Mouse (Mus musculus): ENCODE results near the gene Nes. TPM values are rescaled to one million over a fixed set of nuclear protein-coding genes. Genes with fewer than 3 reads are reported as not detected.

Gene Nes
- polyA plus RNA-seq, 1 experiment from 2014 or later: 76.3 TPM

- Histone ChIP-seq H3K36me3 (ENCODE audit: poor library complexity, severe bottlenecking) (no peaks in the 10 kb centered on the region), H3K4me3 (no peak overlapping the region), H3K4me2 (peak overlapping the region; percentile 31), H3K27ac (no peak overlapping the region; the same call in none of the 2 replicates), H3K9me3 (replicated peaks) (no peaks in the 10 kb centered on the region), H3K4me1 (peaks cover 46% of the 10 kb centered on the region), H3K9ac (0 out of 2 replicates have a peak overlapping the region, but pooled peaks have one; percentile 46), H3K27me3 (0 out of 2 replicates have a peak, but pooled peaks cover 4% of the 10 kb centered on the region)
- WGBS: 7% methylated on average over 3 of the region's 5 CpGs
- ATAC-seq: peak; percentile 43; the same call in 1 of the 2 replicates
These were observed 18.4 kb upstream of the Nes start for GRCm38 (mm10) chr3:87952440-87952839.

- no peak overlapping the region for H3K9ac ChIP-seq
- no peak overlapping the region for H3K4me3 ChIP-seq
- ATAC-seq: no peak
- peak overlapping the region; percentile 31; the same call in 1 of the 2 replicates for H3K27ac ChIP-seq
- WGBS: 10% methylated on average over 1 of the region's 1 CpGs
- no peaks in the 10 kb centered on the region for H3K9me3 ChIP-seq (replicated peaks)
- peaks cover 28% of the 10 kb centered on the region for H3K4me1 ChIP-seq
- no peaks in the 10 kb centered on the region for H3K36me3 ChIP-seq (ENCODE audit: poor library complexity, severe bottlenecking)
- no peaks in the 10 kb centered on the region for H3K27me3 ChIP-seq
- no peak overlapping the region for H3K4me2 ChIP-seq
These were observed 12.8 kb upstream of the Nes start for GRCm38 (mm10) chr3:87958056-87958455.

- H3K27me3 ChIP-seq: no peaks in the 10 kb centered on the region
- no peak overlapping the region for H3K9ac ChIP-seq
These were observed 12.4 kb upstream of the Nes start for GRCm38 (mm10) chr3:87958476-87958875.

GRCm38 (mm10) chr3:87958967-87959366 is 11.9 kb upstream of the Nes start:
- H3K9me3 ChIP-seq (replicated peaks): no peaks in the 10 kb centered on the region
- 27% methylated on average over 1 of the region's 1 CpGs for WGBS
- H3K4me1 ChIP-seq: peaks cover 28% of the 10 kb centered on the region
- no peak overlapping the region for H3K9ac ChIP-seq
- no peak overlapping the region for H3K4me3 ChIP-seq
- no peaks in the 10 kb centered on the region for H3K27me3 ChIP-seq
- no peaks in the 10 kb centered on the region for H3K36me3 ChIP-seq (ENCODE audit: poor library complexity, severe bottlenecking)
- H3K27ac ChIP-seq: no peak overlapping the region; the same call in 1 of the 2 replicates
- ATAC-seq: no peak
- no peak overlapping the region for H3K4me2 ChIP-seq

More at GRCm38 (mm10) chr3:87958476-87958875, 12.4 kb upstream of the Nes start:
- Histone ChIP-seq H3K9me3 (replicated peaks) (no peaks in the 10 kb centered on the region), H3K4me3 (no peak overlapping the region), H3K27ac (no peak overlapping the region), H3K36me3 (ENCODE audit: poor library complexity, severe bottlenecking) (no peaks in the 10 kb centered on the region), H3K4me1 (peaks cover 28% of the 10 kb centered on the region), H3K4me2 (no peak overlapping the region)
- 31% methylated on average over 4 of the region's 4 CpGs for WGBS
- ATAC-seq: no peak

DNA sequence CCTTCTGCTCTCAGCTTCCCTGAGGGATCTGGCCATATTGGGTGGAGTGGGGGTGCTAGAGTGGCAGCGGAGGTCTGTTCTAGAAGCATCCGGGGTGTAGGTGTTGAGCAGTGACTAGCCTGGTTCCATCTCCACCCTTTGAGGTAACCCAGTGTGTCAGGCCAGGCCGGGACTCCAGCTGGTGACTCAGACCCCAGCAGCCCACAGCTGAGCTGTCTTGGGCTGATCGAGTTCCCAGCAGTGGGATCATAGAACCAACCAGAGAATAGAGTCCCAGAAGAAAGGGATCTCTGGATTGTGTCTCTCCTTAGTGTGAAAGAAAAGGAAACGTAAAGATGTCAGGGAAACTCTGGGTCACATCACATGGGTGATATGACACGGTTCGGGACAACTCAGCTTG is 11.5 kb upstream of the Nes start:
- 63% methylated on average over 7 of the region's 7 CpGs for WGBS
- peaks cover 28% of the 10 kb centered on the region for H3K4me1 ChIP-seq
- H3K4me3 ChIP-seq: no peak overlapping the region
- no peaks in the 10 kb centered on the region for H3K9me3 ChIP-seq (replicated peaks)
- no peaks in the 10 kb centered on the region for H3K36me3 ChIP-seq (ENCODE audit: poor library complexity, severe bottlenecking)
- H3K27ac ChIP-seq: no peak overlapping the region; the same call in 1 of the 2 replicates
- ATAC-seq: no peak
- H3K27me3 ChIP-seq: no peaks in the 10 kb centered on the region
- no peak overlapping the region for H3K9ac ChIP-seq
- H3K4me2 ChIP-seq: no peak overlapping the region

DNA sequence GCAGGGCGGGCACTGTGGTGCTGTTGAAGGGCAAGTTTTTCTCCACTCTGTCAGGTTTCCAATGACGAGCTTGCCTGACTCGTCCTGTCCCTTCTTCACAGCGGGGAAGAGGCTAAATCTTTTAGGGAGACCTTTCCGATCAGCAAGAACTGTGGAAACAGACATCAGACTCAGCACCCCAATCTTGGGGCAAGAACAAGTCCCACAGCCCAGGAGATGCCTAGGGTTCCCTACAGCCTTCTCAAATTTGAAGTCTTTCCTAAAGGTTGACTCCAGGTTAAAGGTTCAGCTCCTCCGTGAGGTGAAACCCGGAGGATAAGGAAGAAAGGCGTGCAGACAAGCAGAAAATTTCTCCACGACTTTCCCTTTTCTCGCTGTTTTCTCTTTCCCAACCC is 10.7 kb upstream of the Nes start:
- Histone ChIP-seq H3K36me3 (ENCODE audit: poor library complexity, severe bottlenecking) (no peaks in the 10 kb centered on the region), H3K27me3 (no peaks in the 10 kb centered on the region), H3K4me2 (peak overlapping the region; percentile 66), H3K9ac (peak overlapping the region; percentile 62), H3K4me1 (peaks cover 28% of the 10 kb centered on the region), H3K9me3 (replicated peaks) (no peaks in the 10 kb centered on the region), H3K4me3 (peak overlapping the region; percentile 41), H3K27ac (peak overlapping the region; percentile 94)
- 3% methylated on average over 10 of the region's 10 CpGs for WGBS
- 0 out of 2 replicates have a peak, but pooled peaks have one; percentile 4 for ATAC-seq

DNA sequence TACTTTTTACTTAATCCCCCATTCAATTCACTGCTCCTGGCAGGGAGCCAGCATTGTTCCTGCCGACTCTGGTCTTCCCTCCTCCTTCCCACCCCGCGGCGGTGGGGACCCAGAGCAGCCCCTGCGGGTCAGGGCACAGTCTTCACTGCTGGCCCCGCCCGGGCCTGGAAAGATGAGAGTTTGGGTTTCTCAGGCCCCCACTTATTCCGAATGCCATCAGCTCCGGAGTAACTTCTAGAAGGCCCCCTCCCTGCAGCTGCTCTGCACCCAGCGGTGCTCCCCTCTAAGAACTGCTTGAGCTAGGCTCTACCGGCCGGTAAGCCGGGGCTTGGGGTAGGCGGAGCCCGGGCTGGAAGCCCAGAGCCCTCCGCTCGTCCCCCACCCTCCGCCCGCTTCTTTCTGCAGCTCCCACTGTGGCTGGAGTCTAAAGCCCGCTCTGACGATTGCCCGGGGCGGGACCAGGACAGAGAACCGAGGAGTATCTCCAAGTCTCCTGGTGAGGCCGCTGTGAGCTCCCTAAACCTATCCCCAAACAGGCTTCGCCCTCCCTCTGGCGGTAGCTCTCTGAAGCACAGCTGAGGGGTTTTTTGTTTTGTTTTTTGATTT is 10.2 kb upstream of the Nes start:
- Histone ChIP-seq H3K36me3 (ENCODE audit: poor library complexity, severe bottlenecking) (no peaks in the 10 kb centered on the region), H3K9me3 (replicated peaks) (no peaks in the 10 kb centered on the region), H3K4me3 (peak overlapping the region; percentile 41), H3K27me3 (no peaks in the 10 kb centered on the region), H3K27ac (peak overlapping the region; percentile 94), H3K4me1 (peaks cover 28% of the 10 kb centered on the region), H3K9ac (peak overlapping the region; percentile 62), H3K4me2 (peak overlapping the region; percentile 66)
- ATAC-seq: peak; percentile 99
- 0% methylated on average over 27 of the region's 27 CpGs for WGBS

DNA sequence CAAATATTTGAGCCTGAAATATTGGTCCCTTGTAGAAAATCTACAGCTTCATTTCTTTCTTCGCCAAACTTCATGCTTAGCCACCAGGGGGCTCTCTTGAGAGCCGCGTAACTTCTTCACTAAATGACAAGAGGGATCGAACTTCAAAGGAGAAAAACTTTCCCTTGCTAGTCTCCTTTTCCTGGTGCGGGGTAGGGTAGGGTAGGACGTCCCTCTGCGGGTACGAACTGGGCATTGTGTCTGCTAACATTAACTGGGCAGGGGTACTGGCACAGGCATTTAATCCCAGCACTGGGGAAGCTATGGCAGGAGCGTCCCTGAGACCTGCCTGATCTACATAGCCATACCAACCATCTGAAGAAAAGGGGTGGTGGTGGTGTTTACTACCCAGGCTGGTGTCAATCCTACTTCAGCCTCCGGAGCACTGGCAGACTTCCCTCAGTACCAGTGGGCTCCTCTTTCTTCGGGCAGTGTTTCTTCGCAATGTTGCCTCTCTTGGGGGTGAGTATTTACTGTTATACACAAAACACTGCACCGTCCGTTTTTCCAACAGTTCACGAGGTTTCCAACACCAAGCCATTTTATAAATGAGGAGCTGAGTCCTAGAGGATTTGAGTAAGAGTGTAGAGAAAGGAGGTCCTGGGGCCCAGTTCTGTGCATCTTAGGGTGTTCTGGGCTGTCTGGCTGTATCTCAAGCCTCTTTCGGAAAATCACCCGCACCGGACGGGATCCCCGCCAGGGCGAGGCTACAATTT is 517 bp upstream of the Nes start:
- H3K9ac ChIP-seq: peak overlapping the region; percentile 94
- H3K36me3 ChIP-seq (ENCODE audit: poor library complexity, severe bottlenecking): peaks cover 3% of the 10 kb centered on the region
- no peaks in the 10 kb centered on the region for H3K9me3 ChIP-seq (replicated peaks)
- H3K4me3 ChIP-seq: peak overlapping the region; percentile 82
- WGBS: 0% methylated on average over 21 of the region's 21 CpGs
- H3K27ac ChIP-seq: peak overlapping the region; percentile 98
- H3K4me1 ChIP-seq: peaks cover 54% of the 10 kb centered on the region
- H3K27me3 ChIP-seq: no peaks in the 10 kb centered on the region
- peak; percentile 6; the same call in 1 of the 2 replicates for ATAC-seq
- H3K4me2 ChIP-seq: peak overlapping the region; percentile 96

DNA sequence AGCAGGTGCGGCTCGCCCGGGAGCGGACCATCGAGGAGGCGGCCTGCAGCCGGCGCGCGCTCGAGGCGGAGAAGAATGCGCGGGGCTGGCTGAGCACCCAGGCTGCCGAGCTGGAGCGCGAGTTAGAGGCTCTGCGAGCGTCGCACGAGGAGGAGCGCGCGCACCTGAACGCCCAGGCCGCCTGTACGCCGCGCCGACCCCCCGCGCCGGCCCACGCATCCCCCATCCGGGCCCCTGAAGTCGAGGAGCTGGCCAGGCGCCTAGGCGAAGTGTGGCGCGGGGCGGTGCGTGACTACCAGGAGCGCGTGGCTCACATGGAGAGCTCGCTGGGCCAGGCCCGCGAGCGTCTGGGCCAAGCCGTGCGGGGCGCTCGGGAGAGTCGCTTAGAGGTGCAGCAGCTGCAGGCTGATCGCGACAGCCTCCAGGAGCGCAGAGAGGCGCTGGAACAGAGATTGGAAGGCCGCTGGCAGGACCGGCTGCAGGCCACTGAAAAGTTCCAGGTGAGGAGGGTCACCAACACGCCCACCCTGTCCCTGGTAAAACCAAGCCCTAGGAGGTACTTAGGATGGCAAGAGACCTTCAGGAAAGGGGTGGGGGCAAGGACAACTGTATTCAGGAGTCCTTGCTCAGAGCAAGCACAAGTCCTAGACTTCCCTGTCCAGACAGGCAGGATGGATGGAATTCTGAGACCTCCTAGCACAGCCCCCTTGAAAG is 768 bp downstream of the Nes start:
- Histone ChIP-seq H3K27me3 (no peaks in the 10 kb centered on the region), H3K9ac (peak overlapping the region; percentile 94), H3K9me3 (replicated peaks) (no peaks in the 10 kb centered on the region), H3K4me3 (peak overlapping the region; percentile 82), H3K4me2 (peak overlapping the region; percentile 96), H3K4me1 (peaks cover 56% of the 10 kb centered on the region), H3K36me3 (ENCODE audit: poor library complexity, severe bottlenecking) (peaks cover 15% of the 10 kb centered on the region), H3K27ac (peak overlapping the region; percentile 98)
- 0 out of 2 replicates have a peak, but pooled peaks have one; percentile 4 for ATAC-seq
- under 1% methylated on average over 60 of the region's 60 CpGs for WGBS

GRCm38 (mm10) chr3:87972203-87972664 is 1.4 kb downstream of the Nes start:
- Histone ChIP-seq H3K36me3 (ENCODE audit: poor library complexity, severe bottlenecking) (peaks cover 21% of the 10 kb centered on the region), H3K4me3 (peak overlapping the region; percentile 82), H3K27me3 (no peaks in the 10 kb centered on the region), H3K4me2 (peak overlapping the region; percentile 96), H3K4me1 (peaks cover 56% of the 10 kb centered on the region), H3K27ac (peak overlapping the region; percentile 98), H3K9me3 (replicated peaks) (no peaks in the 10 kb centered on the region), H3K9ac (peak overlapping the region; percentile 94)
- 1% methylated on average over 8 of the region's 8 CpGs for WGBS
- ATAC-seq: 0 out of 2 replicates have a peak, but pooled peaks have one; percentile 19

- no peak for ATAC-seq
- Histone ChIP-seq H3K4me2 (peak overlapping the region; percentile 96), H3K27ac (peak overlapping the region; percentile 98), H3K27me3 (no peaks in the 10 kb centered on the region), H3K4me1 (peaks cover 56% of the 10 kb centered on the region), H3K9me3 (replicated peaks) (no peaks in the 10 kb centered on the region), H3K36me3 (ENCODE audit: poor library complexity, severe bottlenecking) (peaks cover 26% of the 10 kb centered on the region), H3K4me3 (peak overlapping the region; percentile 82), H3K9ac (peak overlapping the region; percentile 94)
- 13% methylated on average over 5 of the region's 5 CpGs for WGBS
These were observed 1.9 kb downstream of the Nes start for GRCm38 (mm10) chr3:87972776-87973175.
